Mouse (Mus musculus) megakaryocyte, adult 5-6 weeks (primary cell): ENCODE results near the gene Plekha4. TPM values are rescaled to one million over a fixed set of nuclear protein-coding genes. Genes with fewer than 3 reads are reported as not detected.
"Not testable (repeated sequence)": the region's sequence is repeated elsewhere in the genome, so short reads cannot be mapped to it uniquely, and the experiment has no call there.

Experiments
- ATAC-seq: 2 replicates; pipeline ENCODE4 v1.8.0; 2016; ENCODE audit warnings: mild to moderate bottlenecking, inconsistent platforms; ENCODE audit not compliant: poor library complexity, severe bottlenecking
- total RNA-seq, 2 experiments: library from RNA; stranded (forward) in 1 of 2; stranded (reverse) in 1 of 2; fragments of 153-499, 151-499 nt in 1 of 2; fragments of 221-1000, 200-1000 nt in 1 of 2; gene quantifications; 2 replicates each; pipeline versions ENCODE4 v1.2.3 to v1.2.4; 2015 to 2017

Gene Plekha4
- total RNA-seq, 2 experiments from 2014 or later = not detected

DNA sequence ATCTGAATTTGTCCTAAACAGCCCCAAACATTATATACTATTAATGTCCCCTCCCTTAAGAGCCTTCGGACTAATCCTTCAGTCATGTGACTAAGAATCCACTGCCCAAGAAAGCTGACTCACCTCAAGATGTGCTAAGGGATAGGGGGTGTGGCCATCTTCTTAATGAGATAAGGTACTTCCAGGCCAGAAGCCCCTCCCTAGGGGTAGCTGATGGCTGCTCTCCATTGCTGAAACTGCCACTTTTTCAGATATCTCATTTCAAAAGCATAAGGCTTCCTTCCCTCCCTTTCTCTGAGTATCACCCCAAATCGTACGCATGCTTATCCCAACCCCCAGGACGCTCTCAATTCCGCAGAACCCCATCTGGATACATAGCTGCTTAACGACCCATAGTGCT lies 17.6 kb upstream of the Plekha4 start:
- peak; percentile 20; the same call in 1 of the 2 replicates for ATAC-seq

DNA sequence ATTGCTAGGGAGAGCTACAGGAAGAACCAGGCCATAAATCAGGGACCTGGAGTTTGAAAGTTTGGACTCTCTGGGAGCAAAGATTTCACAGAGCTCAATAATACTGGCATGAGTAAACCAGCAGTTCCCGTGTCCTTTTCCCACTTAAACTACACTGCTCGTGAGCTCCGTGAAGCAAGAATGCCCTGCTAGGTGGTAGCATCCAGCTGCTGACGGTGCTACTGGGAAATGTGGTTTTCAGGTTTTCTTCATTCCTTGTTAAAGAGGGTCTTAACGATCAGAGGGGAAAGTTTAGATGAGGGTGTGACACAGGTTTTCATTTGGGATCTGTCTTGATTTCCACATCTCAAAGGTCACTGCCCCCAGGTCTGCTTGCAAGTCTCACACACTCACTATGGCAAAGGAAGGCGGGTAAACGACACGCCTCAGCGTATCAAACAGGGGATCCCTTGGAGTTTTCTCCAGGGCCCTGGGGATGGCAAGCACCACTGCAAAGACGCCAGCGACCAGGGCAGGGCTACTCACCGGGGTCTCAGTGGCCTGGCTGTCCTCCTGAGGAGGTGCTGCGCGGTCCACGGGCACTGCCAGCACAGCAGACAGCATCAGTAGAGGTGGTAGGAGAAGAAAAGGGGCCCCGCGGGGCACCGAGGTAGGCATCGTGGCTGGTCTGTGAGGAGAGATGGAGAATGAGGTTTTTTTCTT lies 16.8 kb upstream of the Plekha4 start:
- 0 out of 2 replicates have a peak, but pooled peaks have one; percentile 4 for ATAC-seq

- ATAC-seq = peak; percentile 95
These were observed 16.0 kb upstream of the Plekha4 start, which contains the start of gene Nucb1 for GRCm38 (mm10) chr7:45509912-45510787. TSS of gene Nucb1 (minus strand) at chr7:45510406.

DNA sequence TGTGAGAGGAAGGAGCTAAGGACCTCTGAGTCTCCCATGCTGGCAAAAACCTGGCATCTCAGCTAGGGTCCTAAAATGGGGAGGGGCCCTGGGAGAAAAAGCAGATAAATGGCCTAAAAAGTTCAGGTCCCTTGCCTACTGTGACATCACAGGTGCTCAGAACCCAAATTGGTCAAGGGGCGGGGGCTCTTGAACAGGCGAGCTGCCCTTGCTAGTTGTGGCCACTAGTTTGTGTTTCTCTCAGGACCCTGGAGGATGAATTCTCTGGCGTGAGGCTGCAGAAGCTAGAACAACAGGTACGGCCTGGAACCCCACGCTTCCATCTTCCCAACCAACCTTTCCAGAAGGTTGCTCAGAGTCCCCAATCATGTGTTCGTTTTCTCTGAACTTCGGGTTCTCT lies 11.7 kb upstream of the Plekha4 start:
- ATAC-seq = no peak

GRCm38 (mm10) chr7:45515436-45515835 lies 10.7 kb upstream of the Plekha4 start:
- ATAC-seq = no peak

DNA sequence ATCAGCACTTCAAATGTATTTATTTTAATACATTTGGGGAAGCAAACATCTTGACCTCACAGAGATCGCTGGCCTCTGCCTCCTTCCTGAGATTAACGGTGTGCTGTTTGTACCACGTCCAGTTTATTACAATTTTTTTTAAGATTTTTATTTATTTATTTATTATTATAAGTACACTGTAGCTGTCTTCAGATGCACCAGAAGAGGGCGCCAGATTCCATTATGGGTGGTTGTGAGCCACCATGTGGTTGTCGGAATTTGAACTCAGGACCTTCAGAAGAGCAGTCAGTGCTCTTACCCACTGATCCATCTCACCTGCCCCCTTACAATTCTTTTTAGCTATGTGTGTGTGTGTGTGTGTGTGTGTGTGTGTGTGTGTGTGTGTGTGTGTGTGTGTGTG lies 9.3 kb upstream of the Plekha4 start:
- ATAC-seq = not testable (repeated sequence)

DNA sequence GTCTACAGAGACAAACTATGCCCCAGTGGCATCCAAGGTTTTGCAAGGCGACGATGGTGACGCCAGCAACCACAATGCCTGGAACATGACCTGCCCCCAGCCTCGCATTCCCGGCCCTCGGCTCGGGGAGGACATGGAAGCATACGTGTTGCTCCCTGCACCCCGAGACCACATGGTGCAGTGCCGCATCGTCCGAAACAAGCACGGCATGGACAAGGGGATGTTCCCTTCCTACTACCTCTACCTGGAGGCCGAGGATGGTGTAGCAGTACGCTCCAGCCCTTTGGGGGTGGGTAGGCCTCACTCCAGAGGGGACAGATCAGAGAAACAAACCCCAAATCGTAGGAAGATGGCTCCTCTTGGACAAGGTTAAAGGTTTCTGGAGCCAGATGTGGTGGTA lies 7.5 kb upstream of the Plekha4 start:
- ATAC-seq = no peak

GRCm38 (mm10) chr7:45519345-45520120 lies 6.6 kb upstream of the Plekha4 start:
- no peak for ATAC-seq

DNA sequence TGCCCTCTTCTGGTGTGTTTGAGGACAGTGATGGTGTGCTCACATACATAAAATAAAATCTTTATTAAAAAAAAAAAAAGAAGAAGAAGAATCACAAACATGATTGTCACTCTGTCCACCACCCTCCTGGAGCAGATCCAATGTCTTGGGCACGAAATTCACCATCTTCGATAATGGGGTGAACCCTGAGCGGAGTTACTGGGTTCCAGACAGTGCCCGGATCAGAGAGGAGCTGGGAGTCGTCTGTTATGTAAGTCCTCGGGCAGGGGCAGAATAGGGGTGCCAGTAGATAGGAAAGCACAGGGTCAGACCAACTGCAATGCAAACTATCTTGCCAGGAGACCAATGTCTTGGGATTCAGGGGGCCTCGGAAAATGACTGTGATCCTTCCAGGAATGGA lies 5.5 kb upstream of the Plekha4 start:
- ATAC-seq = no peak

GRCm38 (mm10) chr7:45521728-45522184 lies 4.4 kb upstream of the Plekha4 start:
- peak; percentile 65 for ATAC-seq

GRCm38 (mm10) chr7:45522194-45522752 lies 3.9 kb upstream of the Plekha4 start:
- no peak for ATAC-seq

DNA sequence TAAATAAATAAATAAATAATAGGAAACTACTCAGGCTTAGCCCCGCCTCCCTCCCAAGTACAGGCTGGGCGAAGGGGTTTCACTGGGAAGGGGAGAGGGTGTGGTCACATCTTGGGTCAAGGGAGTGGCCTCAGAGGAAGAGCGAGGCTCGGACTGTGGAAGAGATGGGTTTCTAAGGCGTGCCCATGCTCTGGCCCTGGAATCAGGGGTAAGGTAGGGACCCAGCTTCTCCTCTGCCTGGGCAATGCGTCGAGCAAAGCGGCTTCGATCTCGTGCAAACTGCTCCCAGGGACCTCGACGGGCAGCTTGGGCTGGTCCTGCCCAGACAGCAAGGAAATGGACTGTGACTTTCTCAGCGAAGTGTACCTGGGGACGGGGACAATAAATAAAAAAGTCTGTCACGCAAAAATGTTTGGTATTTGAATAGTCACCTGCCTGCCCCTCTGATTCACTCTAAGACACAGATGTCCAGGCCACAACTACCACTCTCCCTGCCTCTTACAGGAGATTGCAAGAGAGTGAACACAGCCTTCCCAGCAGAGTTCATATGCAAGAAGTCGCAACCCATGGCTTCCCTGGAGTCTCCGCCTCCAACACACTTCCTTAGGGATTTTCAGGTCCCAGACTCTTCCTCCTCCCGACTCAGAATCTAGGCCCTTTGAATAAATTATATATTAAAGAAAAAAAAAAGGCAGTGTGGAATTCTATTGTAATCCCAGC lies 3.0 kb upstream of the Plekha4 start:
- no peak for ATAC-seq

DNA sequence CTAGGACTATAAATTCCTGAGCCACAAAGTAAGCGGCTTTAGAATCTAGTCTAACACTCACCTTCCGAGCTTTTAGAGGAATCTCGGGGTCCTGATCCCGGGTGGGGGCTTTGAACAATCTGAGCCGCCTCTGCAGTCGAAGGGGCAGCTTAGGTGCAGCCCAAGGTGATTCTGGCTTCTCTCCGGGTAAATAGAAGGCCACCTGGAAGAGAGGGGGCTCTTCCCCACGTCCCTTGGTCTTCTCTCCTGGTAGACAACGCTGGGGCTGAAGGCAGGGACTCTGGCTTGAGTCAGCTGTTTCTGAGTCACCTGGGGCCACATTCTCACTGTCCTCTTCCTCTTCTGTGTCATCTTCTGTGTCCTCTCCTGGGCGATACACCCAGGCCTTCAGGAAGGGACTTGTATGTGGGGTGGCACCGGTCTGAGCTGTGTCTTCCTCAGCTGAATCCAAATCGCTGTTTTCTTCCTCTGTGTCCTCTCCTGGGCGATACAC lies 2.4 kb upstream of the Plekha4 start:
- no peak for ATAC-seq

- 0 out of 2 replicates have a peak, but pooled peaks have one; percentile 17 for ATAC-seq
These were observed 1.1 kb upstream of the Plekha4 start for GRCm38 (mm10) chr7:45524841-45525621.

- no peak for ATAC-seq
These were observed 467 bp downstream of the Plekha4 start for GRCm38 (mm10) chr7:45526474-45527120.

GRCm38 (mm10) chr7:45527169-45527568 lies 1.0 kb downstream of the Plekha4 start:
- ATAC-seq = not testable (repeated sequence)

DNA sequence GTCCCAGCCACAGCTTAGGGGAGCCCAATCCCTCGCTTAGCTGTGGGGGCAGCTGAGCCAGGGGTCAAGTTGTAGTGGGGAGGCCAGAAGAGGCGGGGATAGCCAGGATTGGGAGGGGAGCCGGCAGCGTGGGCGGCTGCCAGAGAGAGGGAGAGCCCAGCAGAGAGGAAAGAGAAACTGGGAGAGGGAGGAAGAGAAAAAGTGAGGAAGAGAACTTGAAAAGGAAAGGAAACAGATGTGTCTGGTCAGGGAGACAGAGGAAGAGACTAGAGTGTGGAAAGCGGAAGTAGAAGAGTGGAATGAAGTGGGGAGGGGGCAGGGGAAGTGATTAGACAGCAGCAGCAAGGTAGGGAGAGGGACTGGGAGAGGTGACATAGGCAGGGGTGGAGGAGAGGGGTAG lies 3.3 kb downstream of the Plekha4 start:
- ATAC-seq = peak; percentile 28

DNA sequence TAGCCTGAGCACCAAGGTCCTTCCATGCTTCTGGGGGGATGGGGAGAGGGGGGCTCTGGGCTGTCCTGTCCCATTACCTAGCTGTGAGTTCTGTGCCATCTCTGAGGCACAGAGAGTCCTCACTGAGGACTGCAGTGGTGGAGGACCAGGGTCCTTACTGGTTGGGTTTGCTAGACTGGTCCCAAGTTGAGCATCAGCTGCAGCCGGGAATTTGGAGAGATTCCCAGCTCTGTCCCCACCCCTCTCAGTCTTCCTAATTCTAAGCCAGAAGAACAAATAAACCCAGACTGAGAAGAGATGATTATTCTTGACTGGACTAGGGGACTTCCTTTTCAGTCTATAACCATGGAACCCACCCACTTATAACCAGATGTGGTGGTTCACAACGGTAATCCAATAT lies 4.5 kb downstream of the Plekha4 start:
- ATAC-seq = no peak

DNA sequence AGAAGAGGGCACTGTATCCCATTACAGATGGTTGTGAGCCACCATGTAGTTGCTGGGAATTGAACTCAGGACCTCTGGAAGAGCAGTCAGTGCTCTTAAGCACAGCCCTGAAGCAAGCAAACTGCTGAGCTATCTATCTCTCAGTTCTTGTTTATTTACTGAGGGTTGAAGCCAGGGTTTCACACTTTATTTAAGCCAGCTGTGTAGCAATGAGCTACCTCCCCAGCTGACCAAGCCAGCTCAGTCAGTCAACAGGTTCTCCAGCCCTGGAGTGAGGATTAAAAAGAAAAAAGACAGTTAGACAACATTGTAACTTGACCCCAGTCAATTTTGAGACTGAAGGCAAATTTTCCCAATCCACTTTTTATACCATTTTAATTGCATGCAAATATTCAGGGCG lies 9.5 kb downstream of the Plekha4 start:
- ATAC-seq = no peak
